Mouse (Mus musculus) cerebellum, adult 2 months (tissue): ENCODE data around the gene 4930539E08Rik. TPM values are rescaled to one million over a fixed set of nuclear protein-coding genes. Genes with fewer than 3 reads are reported as not detected.
A peak's percentile ranks its signal among the peaks of the same experiment; 100 is the strongest.

Source experiments
- DNase-seq, 2 experiments: peaks; one replicate each; pipeline ENCODE4 v3.0.0; 2021
- H3K27ac ChIP-seq: fragments of 200-500 bp; 2 replicates; pipeline ENCODE4 v1.5.1; 2012; ENCODE audit warnings: low read length, control low read depth, inconsistent platforms; ENCODE audit not compliant: insufficient read depth
- H3K27me3 ChIP-seq: fragments of 200-500 bp; 2 replicates; pipeline ENCODE4 v1.6.1; 2012; ENCODE audit warnings: inconsistent platforms, mild to moderate bottlenecking, low read length, moderate library complexity; ENCODE audit not compliant: control insufficient read depth, insufficient read depth
- H3K4me1 ChIP-seq: fragments of 200-500 bp; 2 replicates; pipeline ENCODE4 v1.6.1; 2011; ENCODE audit warnings: low read length; ENCODE audit not compliant: control insufficient read depth, insufficient read depth
- H3K4me3 ChIP-seq: fragments of 200-500 bp; replicated peaks from 2 replicates; pipeline ENCODE3; 2011; ENCODE audit warnings: mild to moderate bottlenecking, low read depth, low read length, control low read depth; ENCODE audit not compliant: insufficient read depth
- CTCF ChIP-seq: fragments of 200-500 bp; IDR thresholded peaks from 2 replicates; pipeline ENCODE4 v1.5.1; 2011; ENCODE audit warnings: low read depth, mild to moderate bottlenecking, control low read depth, low read length, moderate library complexity, borderline replicate concordance; ENCODE audit not compliant: insufficient read depth
- POLR2A ChIP-seq: fragments of 200-500 bp; IDR thresholded peaks from 2 replicates; pipeline ENCODE4 v1.6.1; 2011; ENCODE audit warnings: low read length, control low read depth, borderline replicate concordance; ENCODE audit not compliant: insufficient read depth
- WGBS: fragments of 180-500 bp; shearing (Covaris S2); methylation state at CpG from one replicate; pipeline ENCODE4 v1.1.7; 2018; 5-methylcytosine and 5-hydroxymethylcytosine counted together
- polyA plus RNA-seq: library from polyadenylated mRNA; depleted of rRNA; stranded (reverse); fragments of >200 nt; gene quantifications from 2 replicates; pipeline ENCODE4 v1.2.3, GENCODE M21; 2012

4930539E08Rik gene
- polyA plus RNA-seq, 1 experiment = 0.36 TPM

GRCm38 (mm10) chr17:28947011-28947939 is 32.2 kb upstream of the 4930539E08Rik start:
- no peak for DNase-seq
- Histone ChIP-seq H3K27ac (no peak overlapping the region), H3K4me3 (no peak overlapping the region), H3K4me1 (no peaks in the 10 kb centered on the region), H3K27me3 (no peaks in the 10 kb centered on the region)
- no peak for TF ChIP-seq POLR2A
- no peak for TF ChIP-seq CTCF
- WGBS = 85% methylated on average over 19 of the region's 19 CpGs

GRCm38 (mm10) chr17:28944481-28944880 is 29.4 kb upstream of the 4930539E08Rik start:
- H3K4me1 ChIP-seq = peaks cover 7% of the 10 kb centered on the region
- TF ChIP-seq POLR2A = no peak
- TF ChIP-seq CTCF = no peak
- WGBS = 89% methylated on average over 7 of the region's 7 CpGs

GRCm38 (mm10) chr17:28943740-28944139 is 28.6 kb upstream of the 4930539E08Rik start, which contains the start of gene Pxt1:
Gene Pxt1, minus strand, starts transcription at chr17:28943840.
- H3K4me3 ChIP-seq = no peak within 1 kb of the TSS
- H3K27ac ChIP-seq = no peak within 1 kb of the TSS
- DNase-seq = no peak
- TF ChIP-seq CTCF = no peak
- TF ChIP-seq POLR2A = no peak
- 92% methylated on average over 7 of the region's 7 CpGs for WGBS
- peaks cover 7% of the 10 kb centered on the region for H3K4me1 ChIP-seq
- no peaks in the 10 kb centered on the region for H3K27me3 ChIP-seq

More at GRCm38 (mm10) chr17:28944481-28944880, 29.4 kb upstream of the 4930539E08Rik start:
- Histone ChIP-seq H3K4me3 (no peak overlapping the region), H3K27me3 (no peaks in the 10 kb centered on the region), H3K27ac (no peak overlapping the region)
- DNase-seq = no peak

- DNase-seq = no peak
- Histone ChIP-seq H3K4me3 (no peak overlapping the region), H3K4me1 (peaks cover 7% of the 10 kb centered on the region), H3K27ac (no peak overlapping the region), H3K27me3 (no peaks in the 10 kb centered on the region)
- WGBS = 80% methylated on average over 10 of the region's 11 CpGs
- TF ChIP-seq POLR2A = no peak
- TF ChIP-seq CTCF = no peak
Observed at GRCm38 (mm10) chr17:28942101-28942500, 27.0 kb upstream of the 4930539E08Rik start.

- 45% methylated on average over 25 of the region's 25 CpGs for WGBS
- TF ChIP-seq POLR2A (no peak), CTCF (no peak)
- H3K27me3 ChIP-seq = no peaks in the 10 kb centered on the region
- DNase-seq = peak in 1 of 2 experiments; percentile 36
- no peak overlapping the region for H3K4me3 ChIP-seq
- no peak overlapping the region for H3K27ac ChIP-seq
- peaks cover 7% of the 10 kb centered on the region for H3K4me1 ChIP-seq
Observed at GRCm38 (mm10) chr17:28940776-28941555, 25.8 kb upstream of the 4930539E08Rik start.

GRCm38 (mm10) chr17:28936622-28937345 is 21.7 kb upstream of the 4930539E08Rik start:
- DNase-seq = peak in 1 of 2 experiments; percentile 26
- WGBS = 70% methylated on average over 10 of the region's 10 CpGs
- H3K27me3 ChIP-seq = no peaks in the 10 kb centered on the region

GRCm38 (mm10) chr17:28936133-28936532 is 21.0 kb upstream of the 4930539E08Rik start:
- H3K4me1 ChIP-seq = peaks cover 4% of the 10 kb centered on the region; the same call in 1 of the 2 replicates
- H3K27ac ChIP-seq = no peak overlapping the region
- 89% methylated on average over 7 of the region's 7 CpGs for whole genome bisulfite sequencing
- TF ChIP-seq POLR2A = no peak
- TF ChIP-seq CTCF = no peak
- DNase-seq = no peak
- no peaks in the 10 kb centered on the region for H3K27me3 ChIP-seq
- no peak overlapping the region for H3K4me3 ChIP-seq

More at GRCm38 (mm10) chr17:28936622-28937345, 21.7 kb upstream of the 4930539E08Rik start:
- H3K27ac ChIP-seq = no peak overlapping the region
- H3K4me3 ChIP-seq = no peak overlapping the region
- TF ChIP-seq POLR2A = no peak
- TF ChIP-seq CTCF = peak; percentile 45; the same call in 1 of the 2 replicates
- H3K4me1 ChIP-seq = peaks cover 7% of the 10 kb centered on the region
